Mouse (Mus musculus): ENCODE data around the gene Gm13057. TPM values are rescaled to one million over a fixed set of nuclear protein-coding genes. Genes with fewer than 3 reads are reported as not detected.
"Not testable (repeated sequence)": the region's sequence is repeated elsewhere in the genome, so short reads cannot be mapped to it uniquely, and the experiment has no call there.

The Gm13057 gene
- total RNA-seq (2021), result not detected
- long read RNA-seq, experiment 1, result 0 reads
- long read RNA-seq, experiment 2, result 0 reads

DNA sequence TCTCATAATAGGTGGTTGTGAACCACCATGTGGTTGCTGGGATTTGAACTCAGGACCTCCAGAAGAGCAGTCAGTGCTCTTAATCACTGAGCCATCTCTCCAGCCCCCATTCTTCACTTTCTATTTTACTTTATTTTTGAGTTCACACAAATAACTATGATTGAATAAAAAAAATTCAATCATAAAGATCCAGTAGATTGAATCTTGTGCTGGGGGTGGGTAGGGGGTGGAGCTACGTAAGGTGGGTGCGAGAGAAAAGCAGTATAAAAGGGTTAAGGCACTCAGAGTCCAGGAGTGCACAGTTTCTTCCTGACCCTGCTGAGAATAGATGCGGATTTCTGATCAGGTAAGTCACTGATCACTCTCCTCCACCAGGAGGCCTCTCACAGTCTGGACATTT is at the start of gene Gm13057, which contains the start of gene BC080695:
Gm13057 (plus strand) TSS at position 310 of the 400 bp plus-strand sequence.
BC080695 (plus strand) TSS at position 301 of the 400 bp plus-strand sequence.
- not testable (repeated sequence) for DNase-seq

DNA sequence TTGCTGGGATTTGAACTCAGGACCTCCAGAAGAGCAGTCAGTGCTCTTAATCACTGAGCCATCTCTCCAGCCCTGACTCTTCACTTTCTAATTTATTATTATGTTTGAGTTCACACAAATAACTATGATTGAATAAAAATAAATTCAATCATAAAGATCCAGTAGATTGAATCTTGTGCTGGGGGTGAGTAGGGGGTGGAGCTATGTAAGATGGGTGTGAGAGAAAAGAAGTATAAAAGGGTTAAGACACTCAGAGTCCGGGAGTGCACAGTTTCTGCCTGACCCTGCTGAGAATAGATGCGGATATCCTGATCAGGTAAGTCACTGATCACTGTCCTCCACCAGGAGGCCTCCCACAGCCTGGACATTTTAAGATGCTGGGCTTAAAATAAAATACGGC is 40.5 kb upstream of the Gm13057 start, which contains the start of gene Gm13043:
Gm13043 (plus strand) TSS at position 301 of the 400 bp plus-strand sequence.
- no peak for DNase-seq
- intact Hi-C loops (cut with DNase I; ENCODE audit: low total_unique reads), result no loop called here

More for the DNA sequence above, at the start of gene Gm13057, which contains the start of gene BC080695:
- intact Hi-C loops (cut with DNase I; ENCODE audit: low total_unique reads), result not testable (repeated sequence)

GRCm38 (mm10) chr4:143535654-143536053 is 15.9 kb upstream of the Gm13057 start, which contains the start of gene Gm13040:
TSS of gene Gm13040 (plus strand) at chr4:143535954.
- intact Hi-C loops (cut with DNase I; ENCODE audit: low total_unique reads); DNase-seq: not testable (repeated sequence)

Other genes with a start within 250 kb of the Gm13057 start
- 10 to 100 TPM; 21.0 to 22.1 TPM for gene Lrrc38, start 202.0 kb upstream of the Gm13057 start, total RNA-seq (2021)
- under 1 TPM in 1 of 2 experiments, not detected in 1; 0.18 TPM for gene Pramel1, start 157.3 kb upstream of the Gm13057 start, total RNA-seq (2021)
- 1 to 10 TPM; 5.2 to 7.0 TPM for gene Pramef8, start 139.3 kb upstream of the Gm13057 start, total RNA-seq (2021)
- not detected for gene Oog4, start 101.4 kb upstream of the Gm13057 start, total RNA-seq (2021)
- gene Gm13043, start 40.4 kb upstream of the Gm13057 start, total RNA-seq (2021), result not detected
- not detected for gene Gm13040, start 15.8 kb upstream of the Gm13057 start, total RNA-seq (2021)
- not detected for gene BC080695, start within 50 bp of the Gm13057 start, total RNA-seq (2021)
- gene Gm13083, start 63.3 kb downstream of the Gm13057 start, total RNA-seq (2021), result not detected
- gene Gm13088, start 105.5 kb downstream of the Gm13057 start, total RNA-seq (2021), result not detected
- gene Gm13089, start 151.0 kb downstream of the Gm13057 start, total RNA-seq (2021), result not detected
- not detected for gene Gm13078, start 167.7 kb downstream of the Gm13057 start, total RNA-seq (2021)
- not detected for gene Gm13023, start 237.6 kb downstream of the Gm13057 start, total RNA-seq (2021)